ENCODE assay signal across 10 mouse cellular contexts in the genomic region with DNA sequence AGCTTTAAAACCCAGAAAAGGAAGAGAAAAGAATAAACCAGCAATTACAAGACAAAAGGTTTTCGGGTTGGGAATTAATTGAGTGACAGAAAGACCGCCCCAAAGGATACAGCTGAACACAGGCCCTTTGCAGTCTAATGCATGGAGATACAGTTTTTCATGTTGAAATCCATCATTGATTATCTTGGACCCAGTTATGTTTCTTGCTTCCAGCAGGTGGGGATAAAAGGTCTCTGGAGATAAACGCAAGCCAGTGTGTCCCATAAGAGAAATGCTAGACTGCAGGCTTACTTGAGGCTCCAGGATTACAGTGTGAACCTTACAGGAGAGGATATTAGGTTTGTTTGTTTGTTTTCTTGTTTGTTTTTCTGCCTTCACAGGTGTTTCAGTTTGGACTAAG.
DNase-seq lines count a peak whose midpoint lies in the region; ATAC-seq and TF ChIP-seq lines count a peak whose summit lies in the region.
"Had no signal": no experiment of that assay in that cellular context is flagged by ENCODE, and none has a peak within 500 bp of the region (broad histone marks: within the 10 kb centered on the region; RNA-seq: fewer than 3 reads in every experiment).

No protein-coding gene starts in this region.

- no peak overlapping the region for H3K27ac ChIP-seq in intestine, postnatal 0 days (ENCODE audit: low read depth, low read length)
- H3K27ac ChIP-seq in intestine, embryonic 16.5 days (ENCODE audit: low read length), result no peak overlapping the region
- H3K27ac ChIP-seq in cortical plate, adult 2 months (ENCODE audit: insufficient read depth, low read length), result no peak overlapping the region
- H3K27ac ChIP-seq in midbrain, embryonic 12.5 days (replicated peaks), result peak overlapping the region; percentile 67
- H3K27ac ChIP-seq: liver, embryonic 15.5 days had no signal

- peak; percentile 64 for TF ChIP-seq CTCF in intestine, postnatal 0 days (IDR thresholded peaks at IDR 0.05; ENCODE audit: low read depth)
- peak; percentile 22; the same call in 1 of the 2 replicates for TF ChIP-seq CTCF in cortical plate, adult 2 months (IDR thresholded peaks at IDR 0.05; ENCODE audit: extremely low read depth, insufficient read depth, low read length)

- no peak for ATAC-seq in intestine, postnatal 0 days
- ATAC-seq in intestine, embryonic 16.5 days, result no peak
- 0 out of 2 replicates have a peak, but pooled peaks have one; percentile 31 for ATAC-seq in midbrain, embryonic 12.5 days (ENCODE audit: low FRiP score, low read depth)
- ATAC-seq in megakaryocyte progenitor cell, adult 5-6 weeks (replicated peaks; ENCODE audit: poor library complexity), result no peak

- H3K36me3 ChIP-seq in intestine, postnatal 0 days (ENCODE audit: control insufficient read depth, insufficient read depth), result no peaks in the 10 kb centered on the region
- no peaks in the 10 kb centered on the region for H3K36me3 ChIP-seq in intestine, embryonic 16.5 days (ENCODE audit: control insufficient read depth, insufficient read depth, low read length)
- H3K36me3 ChIP-seq in midbrain, embryonic 12.5 days, result no peaks in the 10 kb centered on the region
- H3K36me3 ChIP-seq: G1E; liver, embryonic 15.5 days had no signal

- H3K4me3 ChIP-seq in intestine, postnatal 0 days (ENCODE audit: low read depth, low read length), result no peak overlapping the region
- H3K4me3 ChIP-seq in intestine, embryonic 16.5 days (ENCODE audit: low read length), result no peak overlapping the region
- no peak overlapping the region for H3K4me3 ChIP-seq in cortical plate, adult 2 months (ENCODE audit: insufficient read depth, low read length)
- no peak overlapping the region for H3K4me3 ChIP-seq in midbrain, embryonic 12.5 days
- H3K4me3 ChIP-seq: liver, embryonic 15.5 days had no signal

- DNase-seq in ZHBTc4 (ENCODE audit: low read depth, low spot score), result peak; percentile 17
- no peak for DNase-seq in adrenal gland, postnatal 14 days
- DNase-seq: kidney, adult 8-10 months had no signal

- no peak for TF ChIP-seq POLR2A in cortical plate, adult 2 months (IDR thresholded peaks at IDR 0.05; ENCODE audit: extremely low read depth, insufficient read depth, low read length)

- 60% methylated on average over 3 of the region's 3 CpGs for WGBS in intestine, postnatal 0 days
- 55% methylated on average over 3 of the region's 3 CpGs for WGBS in intestine, embryonic 16.5 days
- 24% methylated on average over 3 of the region's 3 CpGs for WGBS in midbrain, embryonic 12.5 days

- no peak overlapping the region for H3K4me2 ChIP-seq in intestine, postnatal 0 days (replicated peaks; ENCODE audit: low read depth)
- no peak overlapping the region for H3K4me2 ChIP-seq in intestine, embryonic 16.5 days (ENCODE audit: low read depth, low read length)
- H3K4me2 ChIP-seq in midbrain, embryonic 12.5 days (replicated peaks), result no peak overlapping the region
- H3K4me2 ChIP-seq: liver, embryonic 15.5 days had no signal

- no peaks in the 10 kb centered on the region for H3K4me1 ChIP-seq in intestine, postnatal 0 days (replicated peaks; ENCODE audit: control insufficient read depth, insufficient read depth, low read length)
- H3K4me1 ChIP-seq in intestine, embryonic 16.5 days (ENCODE audit: control insufficient read depth, insufficient read depth, low read length), result peaks cover 3% of the 10 kb centered on the region; the same call in 1 of the 2 replicates
- H3K4me1 ChIP-seq in cortical plate, adult 2 months (ENCODE audit: control insufficient read depth, insufficient read depth, low read length), result no peaks in the 10 kb centered on the region
- H3K4me1 ChIP-seq in midbrain, embryonic 12.5 days, result peaks cover 44% of the 10 kb centered on the region
- H3K4me1 ChIP-seq: liver, embryonic 15.5 days had no signal

- no peaks in the 10 kb centered on the region for H3K9me3 ChIP-seq in intestine, postnatal 0 days (ENCODE audit: control insufficient read depth)
- no peaks in the 10 kb centered on the region for H3K9me3 ChIP-seq in intestine, embryonic 16.5 days (ENCODE audit: control insufficient read depth, low read length)
- H3K9me3 ChIP-seq in midbrain, embryonic 12.5 days, result no peaks in the 10 kb centered on the region
- H3K9me3 ChIP-seq: liver, embryonic 15.5 days had no signal

- H3K27me3 ChIP-seq in intestine, postnatal 0 days (replicated peaks; ENCODE audit: control insufficient read depth, insufficient read depth, low read length), result no peaks in the 10 kb centered on the region
- H3K27me3 ChIP-seq in intestine, embryonic 16.5 days (replicated peaks; ENCODE audit: control insufficient read depth, insufficient read depth, low read length), result no peaks in the 10 kb centered on the region
- H3K27me3 ChIP-seq in midbrain, embryonic 12.5 days, result no peaks in the 10 kb centered on the region
- H3K27me3 ChIP-seq: liver, embryonic 15.5 days had no signal

- H3K9ac ChIP-seq in intestine, postnatal 0 days (ENCODE audit: low read depth, low read length), result no peak overlapping the region
- H3K9ac ChIP-seq in intestine, embryonic 16.5 days (ENCODE audit: low read depth, low read length), result no peak overlapping the region
- no peak overlapping the region for H3K9ac ChIP-seq in midbrain, embryonic 12.5 days (replicated peaks)
- H3K9ac ChIP-seq: liver, embryonic 15.5 days had no signal
